Mouse (Mus musculus): Measurements from ENCODE around the gene Tlx1. TPM values are rescaled to one million over a fixed set of nuclear protein-coding genes. Genes with fewer than 3 reads are reported as not detected.

Gene Tlx1
- not detected in 2 replicates for polyA plus RNA-seq (2015; fragmentation: Nextera tagmentation; extraction: Ambion mirVana)

GRCm38 (mm10) chr19:45150490-45151181 is at the start of gene Tlx1:
Gene Tlx1 (plus strand): TSS chr19:45150680.
- no peak within 1 kb of the TSS for H3K4me2 ChIP-seq (ENCODE audit: low read depth, low read length)
- WGBS (ENCODE audit: insufficient replicate concordance): 2% methylated on average over 58 of the region's 61 CpGs
- H3K4me1 ChIP-seq (ENCODE audit: insufficient read depth): no peaks in the 10 kb centered on the region
- H3K27ac ChIP-seq (ENCODE audit: low read depth): no peak within 1 kb of the TSS
- no peak for DNase-seq
- H3K9me3 ChIP-seq (ENCODE audit: low read length): no peaks in the 10 kb centered on the region
- H3K27me3 ChIP-seq (ENCODE audit: insufficient read depth, low read length): peaks cover 94% of the 10 kb centered on the region
- no peak for ATAC-seq
- H3K36me3 ChIP-seq (replicated peaks; ENCODE audit: insufficient read depth, low read length): no peaks in the 10 kb centered on the region
- no peak within 1 kb of the TSS for H3K4me3 ChIP-seq (ENCODE audit: low read depth, low read length)
- H3K9ac ChIP-seq (replicated peaks): no peak within 1 kb of the TSS
- TF ChIP-seq EP300 (IDR thresholded peaks at IDR 0.05; ENCODE audit: low read depth) (no peak), CTCF (IDR thresholded peaks at IDR 0.05; ENCODE audit: low read depth) (no peak)

GRCm38 (mm10) chr19:45105591-45105990 is 44.9 kb upstream of the Tlx1 start:
- H3K4me1 ChIP-seq (ENCODE audit: insufficient read depth): no peaks in the 10 kb centered on the region
- WGBS (ENCODE audit: insufficient replicate concordance): 73% methylated on average over 1 of the region's 1 CpGs
- no peak overlapping the region for H3K4me3 ChIP-seq (ENCODE audit: low read depth, low read length)
- no peaks in the 10 kb centered on the region for H3K9me3 ChIP-seq (ENCODE audit: low read length)
- no peaks in the 10 kb centered on the region for H3K36me3 ChIP-seq (replicated peaks; ENCODE audit: insufficient read depth, low read length)
- no peak overlapping the region for H3K9ac ChIP-seq (replicated peaks)
- DNase-seq (no peak), ATAC-seq (no peak)
- peaks cover 18% of the 10 kb centered on the region; the same call in 1 of the 2 replicates for H3K27me3 ChIP-seq (ENCODE audit: insufficient read depth, low read length)
- no peak overlapping the region for H3K27ac ChIP-seq (ENCODE audit: low read depth)
- no peak for TF ChIP-seq EP300 (IDR thresholded peaks at IDR 0.05; ENCODE audit: low read depth)
- TF ChIP-seq CTCF (IDR thresholded peaks at IDR 0.05; ENCODE audit: low read depth): no peak
- no peak overlapping the region for H3K4me2 ChIP-seq (ENCODE audit: low read depth, low read length)

DNA sequence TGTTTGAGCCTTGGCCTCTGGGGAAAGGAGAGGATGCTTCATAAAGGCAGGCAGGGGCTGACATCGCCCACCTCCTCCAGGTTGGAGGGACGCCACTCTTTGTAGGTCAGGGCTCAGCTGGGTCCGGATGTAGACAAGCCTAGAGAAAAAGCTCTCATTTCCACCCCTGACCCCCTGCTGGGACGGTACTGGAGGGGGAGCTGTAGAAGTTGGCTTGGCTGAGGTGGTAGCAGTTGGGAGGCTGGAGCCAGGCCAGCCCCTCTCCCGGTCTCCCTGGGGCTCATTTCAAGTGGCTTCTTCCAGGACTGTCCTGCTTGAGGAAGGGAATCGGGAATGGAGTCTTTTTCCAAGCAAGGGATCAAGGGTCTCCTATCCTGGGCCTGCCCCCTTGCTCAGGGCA is 43.8 kb upstream of the Tlx1 start:
- H3K27me3 ChIP-seq (ENCODE audit: insufficient read depth, low read length): peaks cover 18% of the 10 kb centered on the region; the same call in 1 of the 2 replicates

DNA sequence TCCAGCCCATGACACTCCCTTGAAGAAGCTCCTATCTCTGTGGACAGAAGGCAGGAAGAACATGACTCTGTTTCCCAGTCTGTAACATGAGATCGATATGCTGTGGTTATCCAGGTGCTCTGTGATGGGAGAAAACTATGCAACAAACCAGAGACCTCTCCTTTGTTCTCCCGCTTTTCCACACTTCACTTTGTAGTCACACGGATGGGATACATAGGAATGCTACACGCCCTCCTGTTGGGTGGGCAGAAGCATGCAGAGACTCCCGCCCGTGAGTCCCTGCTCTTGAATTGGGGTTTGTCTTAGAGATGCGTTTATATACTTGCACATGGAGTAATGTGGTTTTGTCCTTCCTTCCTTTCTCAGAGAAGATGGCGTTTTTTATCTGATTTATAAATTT is 39.8 kb upstream of the Tlx1 start:
- Histone ChIP-seq H3K9me3 (ENCODE audit: low read length) (no peaks in the 10 kb centered on the region), H3K4me1 (ENCODE audit: insufficient read depth) (0 out of 2 replicates have a peak, but pooled peaks cover 6% of the 10 kb centered on the region), H3K27ac (ENCODE audit: low read depth) (no peak overlapping the region), H3K4me2 (ENCODE audit: low read depth, low read length) (no peak overlapping the region), H3K4me3 (ENCODE audit: low read depth, low read length) (no peak overlapping the region), H3K9ac (replicated peaks) (no peak overlapping the region), H3K36me3 (replicated peaks; ENCODE audit: insufficient read depth, low read length) (no peaks in the 10 kb centered on the region), H3K27me3 (ENCODE audit: insufficient read depth, low read length) (no peaks in the 10 kb centered on the region)
- no peak for TF ChIP-seq CTCF (IDR thresholded peaks at IDR 0.05; ENCODE audit: low read depth)
- TF ChIP-seq EP300 (IDR thresholded peaks at IDR 0.05; ENCODE audit: low read depth): no peak
- no peak for DNase-seq
- WGBS (ENCODE audit: insufficient replicate concordance): 50% methylated on average over 8 of the region's 8 CpGs
- no peak for ATAC-seq

More for the DNA sequence above, 43.8 kb upstream of the Tlx1 start:
- no peak for ATAC-seq
- Histone ChIP-seq H3K36me3 (replicated peaks; ENCODE audit: insufficient read depth, low read length) (no peaks in the 10 kb centered on the region), H3K9me3 (ENCODE audit: low read length) (no peaks in the 10 kb centered on the region), H3K9ac (replicated peaks) (no peak overlapping the region), H3K4me2 (ENCODE audit: low read depth, low read length) (no peak overlapping the region), H3K4me1 (ENCODE audit: insufficient read depth) (no peaks in the 10 kb centered on the region), H3K4me3 (ENCODE audit: low read depth, low read length) (no peak overlapping the region), H3K27ac (ENCODE audit: low read depth) (no peak overlapping the region)
- DNase-seq: no peak
- TF ChIP-seq EP300 (IDR thresholded peaks at IDR 0.05; ENCODE audit: low read depth): no peak
- no peak for TF ChIP-seq CTCF (IDR thresholded peaks at IDR 0.05; ENCODE audit: low read depth)
- 54% methylated on average over 6 of the region's 6 CpGs for WGBS (ENCODE audit: insufficient replicate concordance)

DNA sequence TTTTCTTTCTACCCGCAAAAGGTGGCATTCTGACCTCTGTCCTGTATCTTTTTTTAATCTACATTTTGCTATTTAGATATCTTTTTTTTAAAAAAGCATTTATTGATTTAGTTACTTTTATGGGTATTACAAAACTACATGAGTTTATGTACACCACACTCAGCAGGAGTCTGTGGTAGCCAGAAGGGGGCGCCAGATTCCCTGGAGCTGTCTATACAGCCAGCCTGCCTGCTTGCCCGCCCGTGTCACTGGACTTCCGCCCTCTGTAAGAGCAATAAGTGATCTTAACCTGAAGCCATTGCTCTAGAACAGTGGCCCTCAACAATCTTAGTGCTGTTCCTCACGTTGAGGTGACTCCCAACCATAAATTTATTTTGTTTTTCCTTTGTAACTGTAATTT is 38.0 kb upstream of the Tlx1 start:
- Histone ChIP-seq H3K4me1 (ENCODE audit: insufficient read depth) (0 out of 2 replicates have a peak, but pooled peaks cover 6% of the 10 kb centered on the region), H3K4me3 (ENCODE audit: low read depth, low read length) (no peak overlapping the region), H3K36me3 (replicated peaks; ENCODE audit: insufficient read depth, low read length) (no peaks in the 10 kb centered on the region), H3K27ac (ENCODE audit: low read depth) (no peak overlapping the region), H3K4me2 (ENCODE audit: low read depth, low read length) (no peak overlapping the region), H3K9me3 (ENCODE audit: low read length) (no peaks in the 10 kb centered on the region), H3K27me3 (ENCODE audit: insufficient read depth, low read length) (no peaks in the 10 kb centered on the region), H3K9ac (replicated peaks) (no peak overlapping the region)
- DNase-seq (peak; percentile 27), ATAC-seq (no peak)
- TF ChIP-seq EP300 (IDR thresholded peaks at IDR 0.05; ENCODE audit: low read depth) (no peak), CTCF (IDR thresholded peaks at IDR 0.05; ENCODE audit: low read depth) (peak; percentile 27)
- WGBS (ENCODE audit: insufficient replicate concordance): 75% methylated on average over 6 of the region's 6 CpGs

DNA sequence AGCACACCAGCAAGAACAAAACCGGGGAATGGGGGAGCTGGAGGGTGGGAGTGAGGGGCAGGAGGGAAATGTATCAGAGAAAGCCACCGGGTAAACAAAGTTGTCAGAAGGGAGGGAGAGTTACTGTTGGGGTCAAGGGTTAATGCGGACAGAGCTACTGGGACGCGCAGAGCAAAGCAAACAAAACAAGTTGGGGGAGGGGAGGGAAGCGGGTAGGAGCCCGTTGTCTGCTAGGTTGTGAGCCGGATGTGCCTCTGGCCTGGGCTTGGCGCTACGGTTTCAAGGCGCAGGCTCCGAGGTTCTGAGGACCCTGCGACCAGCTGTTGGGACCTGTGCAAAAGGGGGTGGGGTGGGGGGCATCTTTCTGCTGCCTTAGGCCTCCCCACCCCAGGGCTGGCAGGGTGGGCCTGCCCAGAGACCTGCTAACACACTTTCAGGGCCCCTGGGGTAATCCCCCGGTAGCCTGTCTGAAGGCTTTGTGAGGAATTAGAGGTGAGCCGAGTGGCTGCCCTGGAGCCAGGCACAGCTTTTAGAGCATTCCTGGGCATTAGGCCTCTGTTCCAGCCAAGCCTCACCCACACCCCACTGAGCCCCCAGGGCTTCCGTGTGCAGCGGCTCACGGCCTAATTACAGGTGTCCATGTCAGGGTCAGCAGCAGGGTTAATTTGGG is 36.6 kb upstream of the Tlx1 start:
- DNase-seq: peak; percentile 50
- 16% methylated on average over 18 of the region's 18 CpGs for WGBS (ENCODE audit: insufficient replicate concordance)
- Histone ChIP-seq H3K36me3 (replicated peaks; ENCODE audit: insufficient read depth, low read length) (no peaks in the 10 kb centered on the region), H3K27ac (ENCODE audit: low read depth) (peak overlapping the region; percentile 72), H3K9me3 (ENCODE audit: low read length) (no peaks in the 10 kb centered on the region), H3K9ac (replicated peaks) (no peak overlapping the region), H3K27me3 (ENCODE audit: insufficient read depth, low read length) (no peaks in the 10 kb centered on the region), H3K4me1 (ENCODE audit: insufficient read depth) (0 out of 2 replicates have a peak, but pooled peaks cover 6% of the 10 kb centered on the region), H3K4me3 (ENCODE audit: low read depth, low read length) (no peak overlapping the region), H3K4me2 (ENCODE audit: low read depth, low read length) (peak overlapping the region; percentile 35; the same call in 1 of the 2 replicates)
- peak; percentile 95 for ATAC-seq
- no peak for TF ChIP-seq EP300 (IDR thresholded peaks at IDR 0.05; ENCODE audit: low read depth)
- no peak for TF ChIP-seq CTCF (IDR thresholded peaks at IDR 0.05; ENCODE audit: low read depth)
